Mouse (Mus musculus) megakaryocyte, adult 5-6 weeks (primary cell): ENCODE data around the gene Pex26. TPM values are rescaled to one million over a fixed set of nuclear protein-coding genes. Genes with fewer than 3 reads are reported as not detected.

Experiments
- ATAC-seq: 2 replicates; pipeline ENCODE4 v1.8.0; 2016; ENCODE audit warnings: mild to moderate bottlenecking, inconsistent platforms; ENCODE audit not compliant: poor library complexity, severe bottlenecking
- total RNA-seq, 2 experiments: library from RNA; stranded (forward) in 1 of 2; stranded (reverse) in 1 of 2; fragments of 153-499, 151-499 nt in 1 of 2; fragments of 221-1000, 200-1000 nt in 1 of 2; gene quantifications; 2 replicates each; pipeline versions ENCODE4 v1.2.3 to v1.2.4; 2015 to 2017

Pex26 gene
- total RNA-seq, 2 experiments from 2014 or later, result 3.7 to 5.7 TPM

DNA sequence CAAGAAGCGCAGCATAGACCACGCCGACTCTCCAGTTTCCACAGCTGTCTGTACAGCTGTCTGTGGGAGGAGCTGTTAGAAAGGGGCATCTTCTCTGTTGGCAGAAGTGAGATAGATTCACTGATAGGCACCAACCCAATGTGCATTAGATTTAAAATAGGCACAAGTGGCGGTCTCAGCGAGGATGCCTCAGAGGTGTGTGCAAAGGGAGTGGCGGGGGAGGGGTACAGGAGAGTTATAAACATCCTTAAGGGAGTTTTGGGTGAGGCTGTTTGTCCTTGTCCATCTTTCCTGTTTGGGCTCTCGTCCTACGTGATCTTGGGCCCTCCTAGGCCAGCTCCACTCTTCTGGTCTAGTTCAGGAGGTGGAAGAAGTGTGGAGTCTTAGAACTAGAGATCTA, 45.0 kb downstream of the Pex26 start:
- 0 out of 2 replicates have a peak, but pooled peaks have one; percentile 13 for ATAC-seq

DNA sequence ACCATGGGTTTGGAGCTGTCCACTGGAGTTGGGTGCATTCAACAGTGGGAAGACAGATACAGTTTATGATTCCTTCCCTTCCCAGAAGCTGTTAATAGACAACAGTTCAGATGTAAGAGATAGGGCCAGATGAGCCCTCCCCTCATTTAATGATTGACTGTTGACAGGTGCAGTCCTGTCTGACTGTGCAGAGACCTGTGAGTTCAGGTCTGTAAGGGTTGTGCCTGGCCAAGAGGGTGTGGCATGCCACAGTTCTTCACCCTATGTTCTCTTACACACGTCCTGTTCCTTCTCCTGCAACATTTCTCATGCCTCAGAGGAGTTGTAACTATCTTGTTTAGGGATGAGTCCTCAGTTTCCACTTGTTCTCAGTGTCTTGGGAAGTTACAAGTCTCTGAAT, 49.2 kb downstream of the Pex26 start:
- no peak for ATAC-seq

DNA sequence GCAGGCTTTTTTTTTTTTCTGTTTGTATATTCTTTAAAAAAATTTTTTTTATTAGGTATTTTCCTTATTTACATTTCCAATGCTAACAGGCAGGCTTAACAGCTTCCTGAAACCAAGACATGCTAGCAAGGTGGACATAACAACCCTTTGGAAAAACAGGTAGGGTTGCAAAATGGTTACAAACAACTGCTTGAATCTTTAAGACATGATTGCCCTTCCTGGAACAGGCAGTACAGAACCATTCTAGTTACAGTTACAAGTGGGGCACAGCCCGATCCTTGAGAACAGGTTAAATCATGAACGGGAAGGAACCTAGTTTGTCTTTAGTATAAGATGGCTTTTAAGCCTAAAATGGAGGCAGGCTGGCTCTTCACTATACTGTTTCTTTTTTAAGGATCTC, 52.9 kb downstream of the Pex26 start:
- no peak for ATAC-seq

DNA sequence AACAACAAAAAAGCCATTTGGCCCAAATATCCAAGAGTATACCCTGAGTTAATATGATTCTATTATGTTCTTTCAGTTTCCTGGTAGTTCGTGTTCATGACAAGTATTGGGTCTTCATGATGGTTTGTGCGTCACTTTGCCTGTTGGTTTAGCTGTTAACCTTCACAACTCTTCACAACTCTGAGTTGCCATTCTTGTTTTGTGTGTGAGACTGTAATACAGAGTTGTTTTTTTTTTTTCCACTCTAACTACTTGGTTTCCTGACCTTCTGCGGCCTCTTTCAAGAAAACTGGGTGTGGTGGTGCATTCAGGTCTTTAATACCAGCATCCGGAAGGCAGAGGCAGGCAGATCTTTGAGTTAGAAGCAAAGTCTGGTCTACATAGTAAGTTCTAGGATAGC, 54.7 kb downstream of the Pex26 start:
- ATAC-seq, result no peak

DNA sequence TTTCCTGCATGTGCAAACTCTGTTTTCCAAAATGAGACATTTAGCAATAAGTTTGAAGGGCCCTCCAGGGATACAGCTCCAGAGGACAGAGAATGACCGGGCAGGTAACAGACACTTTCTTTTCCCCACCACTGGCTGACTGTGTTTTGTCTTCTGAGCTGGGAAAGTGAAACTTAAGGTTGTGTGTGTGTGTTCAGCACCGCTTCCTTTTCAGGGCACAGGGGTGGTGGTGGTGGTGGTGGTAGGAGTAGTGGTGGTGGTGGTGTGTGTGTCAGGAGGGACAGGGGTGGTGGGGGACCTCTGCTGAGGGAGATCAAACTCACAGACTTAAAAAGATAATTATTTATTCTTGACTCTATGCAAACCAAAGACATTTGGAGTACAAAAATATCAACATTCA, 58.3 kb downstream of the Pex26 start:
- ATAC-seq, result no peak

DNA sequence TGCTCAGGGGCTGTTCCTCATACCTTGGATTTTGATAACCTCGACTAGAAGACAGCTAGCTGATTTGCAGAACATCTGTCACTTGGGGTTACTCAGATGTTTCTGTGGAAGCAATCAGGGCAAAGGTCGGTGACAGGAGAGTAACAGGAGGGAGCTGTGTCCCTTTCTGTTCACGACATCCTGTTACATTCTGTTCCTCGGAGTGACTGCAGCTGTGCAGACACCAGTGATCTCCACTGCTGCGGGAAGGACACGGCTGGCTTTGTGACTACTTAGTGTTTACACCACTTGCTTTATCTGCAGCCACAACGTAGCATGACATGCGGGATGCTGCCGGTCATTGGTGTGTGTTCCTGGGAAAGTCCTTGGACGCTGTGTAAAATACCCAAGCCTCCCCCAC, 59.7 kb downstream of the Pex26 start:
- ATAC-seq, result no peak

DNA sequence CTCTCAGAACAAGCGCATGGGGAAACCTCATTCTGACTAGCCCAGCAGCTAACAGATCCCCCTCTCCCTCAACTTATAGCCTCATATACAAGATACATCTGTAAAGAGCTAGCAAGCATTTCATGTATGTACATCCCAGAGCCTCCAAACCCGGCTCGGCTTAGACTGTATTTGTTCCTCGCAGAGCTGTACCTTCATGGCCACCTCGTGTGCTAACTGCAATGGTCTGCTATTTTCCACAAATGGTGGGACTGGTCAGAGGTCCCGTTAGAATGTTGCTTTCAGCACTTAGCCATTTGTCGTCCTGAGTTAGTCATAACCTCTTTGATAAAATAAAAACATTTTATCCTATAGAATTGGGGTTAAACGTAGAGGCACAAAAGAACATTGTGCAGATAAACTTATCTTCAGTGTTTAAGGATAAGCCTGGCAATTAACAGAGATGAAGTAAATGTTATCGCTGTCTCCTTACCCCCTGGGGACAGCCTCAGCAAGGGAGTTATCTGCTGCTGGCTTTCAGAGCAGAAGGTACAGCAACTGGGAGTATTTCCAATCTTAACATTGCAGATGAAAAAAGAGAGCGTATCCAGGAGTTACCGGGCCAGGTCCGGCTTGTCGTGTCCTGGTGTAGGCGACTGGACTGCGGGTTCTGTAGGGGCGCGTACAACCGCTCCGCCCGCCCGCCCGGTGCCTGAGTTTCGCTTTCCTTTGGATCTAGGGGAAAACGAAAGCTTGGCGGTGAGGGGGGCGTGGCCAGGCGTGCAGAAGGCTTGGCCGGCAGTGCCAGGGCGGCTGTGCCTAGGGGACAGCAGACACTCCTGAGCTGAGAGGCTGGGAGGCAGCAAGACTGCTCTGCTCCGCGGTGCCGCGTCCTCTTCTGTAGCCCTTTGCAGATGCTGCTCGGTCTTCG, 61.9 kb downstream of the Pex26 start, which contains the start of gene Usp18:
TSS of gene Usp18 (plus strand) at position 780 of the 910 bp plus-strand sequence.
- ATAC-seq, result peak; percentile 96

DNA sequence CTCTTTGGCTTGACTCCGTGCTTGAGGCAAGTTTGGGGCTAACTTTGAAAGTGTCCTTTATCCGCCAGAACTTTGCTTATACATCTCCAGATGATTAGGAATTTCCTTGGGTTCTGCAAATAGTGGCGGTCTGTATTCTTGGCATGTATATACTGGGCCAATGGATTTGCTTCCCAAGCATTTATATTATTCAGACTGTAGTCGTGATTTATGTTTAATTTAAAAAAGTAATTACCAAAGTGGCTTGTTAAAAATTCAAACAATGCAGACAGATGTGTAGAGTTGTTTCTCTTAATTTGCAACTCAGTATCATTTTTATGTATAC, 62.5 kb downstream of the Pex26 start:
- ATAC-seq, result no peak

Other genes starting within 250 kb of the Pex26 start
- 4.3 and 7.7 TPM in 2 replicates for gene Mical3, start 52.7 kb upstream of the Pex26 start, total RNA-seq (2015)
- 2.4 TPM in 2 replicates for gene Mical3, start 52.7 kb upstream of the Pex26 start, total RNA-seq (2017)
- gene Tuba8, start 27.0 kb downstream of the Pex26 start, total RNA-seq (2015), result 5.1 and 6.2 TPM in 2 replicates
- 5.1 and 5.6 TPM in 2 replicates for gene Tuba8, start 27.0 kb downstream of the Pex26 start, total RNA-seq (2017)
- 25.0 and 26.8 TPM in 2 replicates for gene Usp18, start 62.2 kb downstream of the Pex26 start, total RNA-seq (2015)
- gene Usp18, start 62.2 kb downstream of the Pex26 start, total RNA-seq (2017), result 14.2 and 20.7 TPM in 2 replicates
- gene Slc6a13, start 116.6 kb downstream of the Pex26 start, total RNA-seq (2015), result 1.0 and 1.7 TPM in 2 replicates
- gene Slc6a13, start 116.6 kb downstream of the Pex26 start, total RNA-seq (2017), result 1.2 and 3.3 TPM in 2 replicates
- gene Slc6a12, start 159.4 kb downstream of the Pex26 start, total RNA-seq (2015), result 1.1 and 1.2 TPM in 2 replicates
- 3.8 and 7.9 TPM in 2 replicates for gene Slc6a12, start 159.4 kb downstream of the Pex26 start, total RNA-seq (2017)